Mouse (Mus musculus): ENCODE data around the gene Evl.

DNA sequence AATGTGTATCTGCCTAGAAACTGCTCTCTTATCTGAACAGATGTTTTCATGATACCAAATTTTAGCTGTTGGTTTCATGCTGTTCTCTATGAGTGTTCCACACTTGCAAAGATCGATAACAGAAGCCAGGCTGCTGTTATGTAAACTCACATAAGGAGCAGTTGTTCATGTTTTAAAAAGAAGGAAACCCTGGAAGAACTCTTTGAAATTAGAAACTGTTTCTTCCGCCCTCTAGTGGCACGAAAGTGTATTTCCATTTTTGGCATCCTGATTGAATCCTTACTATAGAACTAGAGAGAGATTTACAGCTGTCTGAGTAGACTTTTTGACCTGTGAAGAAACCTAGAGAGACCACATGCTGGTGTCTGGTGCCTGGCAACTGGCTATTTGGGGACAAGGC is 43.5 kb upstream of the Evl start:
- TF ChIP-seq POLR2A (IDR thresholded peaks at IDR 0.05; ENCODE audit: low read depth, low read length) (no peak), CTCF (IDR thresholded peaks at IDR 0.05; ENCODE audit: extremely low read depth, insufficient read depth, insufficient read length, insufficient replicate concordance) (no peak)

Data from spleen, adult 2 months (tissue).